In the genomic region with DNA sequence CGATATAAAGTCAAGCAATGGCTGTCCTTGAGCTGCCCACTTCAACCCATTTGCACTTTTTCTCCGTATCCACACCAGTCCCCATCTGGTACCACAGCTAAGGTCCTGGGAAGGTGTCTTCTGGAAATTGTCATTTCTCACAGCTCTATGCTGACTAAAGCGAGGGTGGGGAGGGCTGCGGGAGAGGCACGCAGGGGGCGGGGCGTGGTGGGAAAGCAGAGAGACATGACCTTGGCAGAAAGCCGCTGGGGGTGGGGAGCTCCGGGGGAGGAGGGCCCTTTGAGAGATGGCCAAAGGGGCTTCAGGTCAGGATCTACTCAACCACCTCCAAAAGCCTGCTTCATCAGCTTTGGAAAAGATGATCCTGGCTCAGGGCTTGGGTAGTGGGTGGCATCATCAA, we compare ENCODE assay signal across 8 mouse cellular contexts. TPM values are rescaled to one million over a fixed set of nuclear protein-coding genes. Genes with fewer than 3 reads are reported as not detected.
A peak's percentile ranks its signal among the peaks of the same experiment; 100 is the strongest.
DNase-seq lines count a peak whose midpoint lies in the region; ATAC-seq and TF ChIP-seq lines count a peak whose summit lies in the region.

No protein-coding gene starts in this region.

- no peak for TF ChIP-seq CTCF in heart, adult 2 months (IDR thresholded peaks at IDR 0.05)
- TF ChIP-seq CTCF in midbrain, postnatal 0 days (IDR thresholded peaks at IDR 0.05), result no peak

- H3K9ac ChIP-seq in heart, embryonic 11.5 days (ENCODE audit: low read depth, low read length), result peak overlapping the region; percentile 79; the same call in 1 of the 2 replicates
- H3K9ac ChIP-seq in heart, adult 2 months (ENCODE audit: low read depth, low read length), result no peak overlapping the region
- no peak overlapping the region for H3K9ac ChIP-seq in midbrain, postnatal 0 days (replicated peaks; ENCODE audit: low read length, poor library complexity, severe bottlenecking)

- no peaks in the 10 kb centered on the region for H3K9me3 ChIP-seq in heart, embryonic 11.5 days (replicated peaks; ENCODE audit: control insufficient read depth, low read length)
- no peaks in the 10 kb centered on the region for H3K9me3 ChIP-seq in midbrain, postnatal 0 days (ENCODE audit: low read length)

- peak overlapping the region; percentile 62; the same call in 1 of the 2 replicates for H3K4me3 ChIP-seq in heart, embryonic 11.5 days (ENCODE audit: low read depth, low read length)
- no peak overlapping the region for H3K4me3 ChIP-seq in heart, adult 2 months
- H3K4me3 ChIP-seq in midbrain, postnatal 0 days (ENCODE audit: low read depth, low read length), result no peak overlapping the region

- 27% methylated on average over 9 of the region's 9 CpGs for WGBS in heart, embryonic 11.5 days (ENCODE audit: insufficient replicate concordance)
- WGBS in heart, adult 2 months, result 36% methylated on average over 9 of the region's 9 CpGs
- 38% methylated on average over 9 of the region's 9 CpGs for WGBS in midbrain, postnatal 0 days

- H3K4me2 ChIP-seq in heart, embryonic 11.5 days, result peak overlapping the region; percentile 62
- H3K4me2 ChIP-seq in midbrain, postnatal 0 days (ENCODE audit: low read depth, low read length, poor library complexity, severe bottlenecking), result no peak overlapping the region

- H3K4me1 ChIP-seq in heart, embryonic 11.5 days (ENCODE audit: control insufficient read depth, insufficient read depth, low read length), result peaks cover 12% of the 10 kb centered on the region
- H3K4me1 ChIP-seq in heart, adult 2 months (ENCODE audit: control insufficient read depth, insufficient read depth, low read length), result no peaks in the 10 kb centered on the region; the same call in 1 of the 2 replicates
- no peaks in the 10 kb centered on the region for H3K4me1 ChIP-seq in midbrain, postnatal 0 days (ENCODE audit: insufficient read depth, low read length)

- intact Hi-C loops in heart, adult 2 months (cut with DNase I), result loop anchor here (2.0 kb wide), 1 partner anchor 30 kb away; no protein-coding TSS in a partner anchor

- peak overlapping the region; percentile 86 for H3K27ac ChIP-seq in heart, embryonic 11.5 days (ENCODE audit: low read depth, low read length)
- no peak overlapping the region for H3K27ac ChIP-seq in heart, adult 2 months
- H3K27ac ChIP-seq in midbrain, postnatal 0 days (ENCODE audit: low read depth, low read length), result no peak overlapping the region

- no peak for ATAC-seq in heart, embryonic 11.5 days (replicated peaks; ENCODE audit: insufficient number of reproducible peaks, low FRiP score, low TSS enrichment)
- no peak for ATAC-seq in midbrain, postnatal 0 days (ENCODE audit: low FRiP score)

- peaks cover 9% of the 10 kb centered on the region; the same call in 1 of the 2 replicates for H3K27me3 ChIP-seq in heart, embryonic 11.5 days (ENCODE audit: control insufficient read depth, insufficient read depth, low read length)
- H3K27me3 ChIP-seq in heart, adult 2 months (ENCODE audit: control insufficient read depth, insufficient read depth, low read length), result no peaks in the 10 kb centered on the region
- no peaks in the 10 kb centered on the region for H3K27me3 ChIP-seq in midbrain, postnatal 0 days (ENCODE audit: insufficient read depth, low read length)

- DNase-seq in heart, adult 2 months, result no peak
- DNase-seq in testis, postnatal 10 days (ENCODE audit: low spot score), result peak; percentile 67
- no peak for DNase-seq in testis, postnatal 14 days (ENCODE audit: low spot score)
- peak; percentile 36 for DNase-seq in liver
- DNase-seq in spleen, postnatal 36 days (ENCODE audit: low spot score in 2 of 2), result no peak
- DNase-seq in midbrain, postnatal 0 days (ENCODE audit: low spot score), result no peak
- no peak for DNase-seq in left cerebral cortex, adult 9 months (ENCODE audit: low spot score in 2 of 2)

- no peaks in the 10 kb centered on the region for H3K79me2 ChIP-seq in heart, adult 2 months (replicated peaks; ENCODE audit: control insufficient read depth, insufficient read depth, low read length)

- no peaks in the 10 kb centered on the region for H3K36me3 ChIP-seq in heart, embryonic 11.5 days (ENCODE audit: control insufficient read depth, insufficient read depth, low read length)
- no peaks in the 10 kb centered on the region for H3K36me3 ChIP-seq in heart, adult 2 months (ENCODE audit: control insufficient read depth, insufficient read depth, low read length)
- H3K36me3 ChIP-seq in midbrain, postnatal 0 days (ENCODE audit: insufficient read depth, low read length), result no peaks in the 10 kb centered on the region

- TF ChIP-seq POLR2A in heart, adult 2 months (IDR thresholded peaks at IDR 0.05; ENCODE audit: insufficient read depth, low read depth, low read length), result no peak

- TF ChIP-seq EP300 in heart, adult 2 months (IDR thresholded peaks at IDR 0.05; ENCODE audit: insufficient read depth, low read depth, low read length), result no peak

RNA-seq across cellular contexts. Expression of gene Elf4, which starts 7.9 kb away (rescaled TPM):
- polyA plus RNA-seq in heart, embryonic 11.5 days (2014; fragmentation: Nextera tagmentation; extraction: Ambion mirVana), result 14.3 and 17.3 TPM in 2 replicates
- total RNA-seq in heart, adult 2 months (2021), result 1 to 10 TPM; 4.5 to 5.0 TPM
- 7.6 and 8.3 TPM in 2 replicates for polyA plus RNA-seq in heart, adult 2 months (2012; rRNA removed)
- total RNA-seq in midbrain, postnatal 0 days (2014; rRNA removed), result 0.99 and 1.2 TPM in 2 replicates
- 0.22 and 0.23 TPM in 2 replicates for polyA plus RNA-seq in midbrain, postnatal 0 days (2015; fragmentation: Nextera tagmentation; extraction: Ambion mirVana)

RNA-seq across cellular contexts. Expression of gene Aifm1, which starts 58.3 kb away (rescaled TPM):
- 96.4 and 120 TPM in 2 replicates for polyA plus RNA-seq in heart, embryonic 11.5 days (2014; fragmentation: Nextera tagmentation; extraction: Ambion mirVana)
- total RNA-seq in heart, adult 2 months (2021), result 100 to 1,000 TPM in 1 of 2 experiments, 10 to 100 TPM in 1; 92.8 to 108 TPM
- polyA plus RNA-seq in heart, adult 2 months (2012; rRNA removed), result 33.2 and 76.9 TPM in 2 replicates
- total RNA-seq in midbrain, postnatal 0 days (2014; rRNA removed), result 9.2 and 9.8 TPM in 2 replicates
- polyA plus RNA-seq in midbrain, postnatal 0 days (2015; fragmentation: Nextera tagmentation; extraction: Ambion mirVana), result 25.1 and 26.1 TPM in 2 replicates

Comparison
In these comparisons a context has a peak if more than half of its experiments do, and no peak if none do; other contexts are left out.
1. DNase-seq: peak in testis, postnatal 10 days (single experiment) and liver (single experiment); none in heart, adult 2 months (0 of 2), testis, postnatal 14 days (single experiment), spleen, postnatal 36 days (0 of 2), midbrain, postnatal 0 days (single experiment) and left cerebral cortex, adult 9 months (0 of 2).